Mouse (Mus musculus): ENCODE measurements around the gene Pkp1. TPM values are rescaled to one million over a fixed set of nuclear protein-coding genes. Genes with fewer than 3 reads are reported as not detected.
A peak's percentile ranks its signal among the peaks of the same experiment; 100 is the strongest.

Pkp1 gene
- polyA plus RNA-seq, 1 experiment from 2014 or later: 0.02 TPM

DNA sequence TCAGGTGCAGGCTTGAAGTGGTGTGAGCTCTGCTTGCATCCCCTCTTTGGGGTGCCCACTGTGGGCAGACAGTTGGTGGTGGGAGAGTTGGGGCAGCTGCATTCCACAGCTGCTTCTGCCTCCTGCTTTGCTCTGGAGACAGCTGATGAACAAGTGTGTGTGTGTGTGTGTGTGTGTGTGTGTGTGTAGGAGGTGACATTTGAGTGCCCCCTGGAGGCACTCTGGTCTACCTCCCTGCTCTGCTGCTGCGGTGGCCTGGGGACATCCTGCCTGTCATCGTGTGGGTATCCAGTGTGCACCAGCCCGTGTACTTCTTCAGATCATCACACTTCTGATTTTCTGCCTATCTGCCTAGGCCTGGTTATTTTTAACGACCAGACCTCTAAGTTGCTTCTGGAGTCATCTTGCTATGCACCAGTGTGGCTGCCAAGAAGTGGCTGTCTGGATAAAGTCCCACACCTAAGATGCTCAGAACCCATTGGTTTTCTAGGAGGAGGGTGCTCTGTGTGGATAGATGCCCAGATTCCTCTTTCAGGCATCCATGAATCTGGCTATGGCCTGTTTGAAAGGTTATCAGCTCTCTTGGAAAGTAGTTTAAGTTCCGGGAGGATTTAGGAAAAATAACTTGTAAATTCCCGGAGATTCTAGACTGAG lies 84.7 kb downstream of the Pkp1 start:
- ATAC-seq (no peak), DNase-seq (ENCODE audit: low spot score) (no peak)
- Histone ChIP-seq H3K27me3 (replicated peaks; ENCODE audit: insufficient read depth, low read length) (no peaks in the 10 kb centered on the region), H3K9ac (replicated peaks; ENCODE audit: low read depth) (no peak overlapping the region), H3K4me2 (replicated peaks; ENCODE audit: low read depth, low read length) (no peak overlapping the region), H3K4me1 (ENCODE audit: insufficient read depth, low read depth, low read length) (no peaks in the 10 kb centered on the region), H3K36me3 (ENCODE audit: insufficient read depth, low read length) (no peaks in the 10 kb centered on the region), H3K9me3 (ENCODE audit: low read length) (no peaks in the 10 kb centered on the region), H3K27ac (ENCODE audit: low read length) (no peak overlapping the region), H3K4me3 (ENCODE audit: low read depth, low read length) (no peak overlapping the region)
- WGBS: 64% methylated on average over 6 of the region's 6 CpGs
- TF ChIP-seq CTCF (IDR thresholded peaks at IDR 0.05) (peak; percentile 10; the same call in 1 of the 2 replicates), EP300 (IDR thresholded peaks at IDR 0.05) (no peak)

DNA sequence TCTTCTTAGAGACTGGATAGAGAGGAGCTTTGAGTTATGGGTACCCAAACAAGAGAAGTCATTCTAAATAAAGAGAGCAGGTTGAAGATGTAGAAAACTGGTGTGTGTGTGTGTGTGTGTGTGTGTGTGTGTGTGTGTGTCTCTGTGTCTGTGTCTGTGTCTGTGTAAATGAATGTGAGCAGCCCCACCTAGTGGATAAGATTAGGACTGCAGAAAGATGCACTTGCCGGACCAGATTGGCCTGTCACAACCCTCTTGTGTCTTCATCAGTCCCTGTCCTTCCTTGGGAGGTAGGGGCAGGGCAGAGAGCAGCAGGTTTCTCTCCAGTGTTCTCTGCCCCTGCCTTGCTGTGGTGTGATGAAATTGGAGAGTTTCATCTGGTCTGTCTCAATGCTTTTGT lies 90.1 kb downstream of the Pkp1 start:
- ATAC-seq: no peak; the same call in 1 of the 2 replicates
- Histone ChIP-seq H3K27ac (ENCODE audit: low read length) (no peak overlapping the region), H3K4me2 (replicated peaks; ENCODE audit: low read depth, low read length) (no peak overlapping the region), H3K4me1 (ENCODE audit: insufficient read depth, low read depth, low read length) (no peaks in the 10 kb centered on the region), H3K36me3 (ENCODE audit: insufficient read depth, low read length) (no peaks in the 10 kb centered on the region), H3K9me3 (ENCODE audit: low read length) (no peaks in the 10 kb centered on the region), H3K27me3 (replicated peaks; ENCODE audit: insufficient read depth, low read length) (no peaks in the 10 kb centered on the region), H3K9ac (replicated peaks; ENCODE audit: low read depth) (no peak overlapping the region), H3K4me3 (ENCODE audit: low read depth, low read length) (no peak overlapping the region)
- TF ChIP-seq CTCF (IDR thresholded peaks at IDR 0.05) (peak; percentile 87), EP300 (IDR thresholded peaks at IDR 0.05) (no peak)
- 13% methylated on average over 1 of the region's 1 CpGs for WGBS
- DNase-seq (ENCODE audit: low spot score): peak; percentile 46

DNA sequence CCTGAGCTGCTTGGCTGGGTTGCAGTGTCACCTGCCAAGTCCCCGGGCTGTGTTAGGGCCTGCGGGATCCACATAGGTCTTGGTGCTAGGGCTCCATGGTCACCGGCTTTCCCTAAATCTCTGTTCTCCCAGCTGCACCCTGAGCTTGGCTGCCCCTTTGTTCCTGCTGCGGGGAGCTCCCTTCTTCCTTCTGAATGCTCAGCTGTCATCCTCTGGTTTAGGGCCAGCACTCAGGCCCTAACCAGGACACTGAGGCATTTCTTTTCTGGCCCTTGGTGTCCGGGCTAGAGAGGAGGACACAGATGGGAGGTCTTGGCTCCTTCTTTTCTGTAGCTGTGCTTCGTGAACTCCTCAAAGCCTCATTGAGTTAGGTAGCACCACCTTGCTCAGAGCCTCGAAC lies 97.2 kb downstream of the Pkp1 start:
- WGBS: 71% methylated on average over 7 of the region's 7 CpGs
- H3K27me3 ChIP-seq (replicated peaks; ENCODE audit: insufficient read depth, low read length): peaks cover 9% of the 10 kb centered on the region
- no peak overlapping the region for H3K27ac ChIP-seq (ENCODE audit: low read length)
- H3K4me1 ChIP-seq (ENCODE audit: insufficient read depth, low read depth, low read length): no peaks in the 10 kb centered on the region
- TF ChIP-seq CTCF (IDR thresholded peaks at IDR 0.05) (no peak), EP300 (IDR thresholded peaks at IDR 0.05) (no peak)
- no peak overlapping the region for H3K9ac ChIP-seq (replicated peaks; ENCODE audit: low read depth)
- DNase-seq (ENCODE audit: low spot score): no peak
- H3K36me3 ChIP-seq (ENCODE audit: insufficient read depth, low read length): no peaks in the 10 kb centered on the region
- H3K9me3 ChIP-seq (ENCODE audit: low read length): no peaks in the 10 kb centered on the region
- no peak overlapping the region for H3K4me2 ChIP-seq (replicated peaks; ENCODE audit: low read depth, low read length)
- no peak overlapping the region for H3K4me3 ChIP-seq (ENCODE audit: low read depth, low read length)
- ATAC-seq: no peak

Other genes starting within 250 kb of the Pkp1 start
- 449 and 545 TPM in 2 replicates for gene Csrp1, start 199.1 kb downstream of the Pkp1 start, polyA plus RNA-seq (2015; fragmentation: Nextera tagmentation; extraction: Ambion mirVana)
- 80.7 and 82.0 TPM in 2 replicates for gene Phlda3, start 153.1 kb downstream of the Pkp1 start, polyA plus RNA-seq (2015; fragmentation: Nextera tagmentation; extraction: Ambion mirVana)
- gene Tnni1, start 139.8 kb downstream of the Pkp1 start, polyA plus RNA-seq (2015; fragmentation: Nextera tagmentation; extraction: Ambion mirVana): 26.1 and 31.2 TPM in 2 replicates
- gene Lad1, start 100.6 kb downstream of the Pkp1 start, polyA plus RNA-seq (2015; fragmentation: Nextera tagmentation; extraction: Ambion mirVana): 4.4 and 6.0 TPM in 2 replicates
- gene Tnnt2, start 82.9 kb downstream of the Pkp1 start, polyA plus RNA-seq (2015; fragmentation: Nextera tagmentation; extraction: Ambion mirVana): 84.6 and 115 TPM in 2 replicates
- gene Igfn1, start 87.1 kb upstream of the Pkp1 start, polyA plus RNA-seq (2015; fragmentation: Nextera tagmentation; extraction: Ambion mirVana): not detected in 2 replicates
- gene Tmem9, start 88.9 kb upstream of the Pkp1 start, polyA plus RNA-seq (2015; fragmentation: Nextera tagmentation; extraction: Ambion mirVana): 99.1 and 106 TPM in 2 replicates
- not detected in 2 replicates for gene Ascl5, start 131.6 kb upstream of the Pkp1 start, polyA plus RNA-seq (2015; fragmentation: Nextera tagmentation; extraction: Ambion mirVana)
- gene Cacna1s, start 133.5 kb upstream of the Pkp1 start, polyA plus RNA-seq (2015; fragmentation: Nextera tagmentation; extraction: Ambion mirVana): 0.82 and 1.6 TPM in 2 replicates
- 0.85 and 0.87 TPM in 2 replicates for gene Kif21b, start 212.2 kb upstream of the Pkp1 start, polyA plus RNA-seq (2015; fragmentation: Nextera tagmentation; extraction: Ambion mirVana)